Mouse (Mus musculus) adrenal gland, adult (tissue): ENCODE measurements around the gene Src.

ENCODE experiments used
- DNase-seq, 2 experiments: peaks; one replicate each; pipeline ENCODE4 v3.0.0; 2022 to 2023; ENCODE audit warnings: low spot score in 1 of 2; ENCODE audit not compliant: inconsistent age in 2 of 2

Gene Src

DNA sequence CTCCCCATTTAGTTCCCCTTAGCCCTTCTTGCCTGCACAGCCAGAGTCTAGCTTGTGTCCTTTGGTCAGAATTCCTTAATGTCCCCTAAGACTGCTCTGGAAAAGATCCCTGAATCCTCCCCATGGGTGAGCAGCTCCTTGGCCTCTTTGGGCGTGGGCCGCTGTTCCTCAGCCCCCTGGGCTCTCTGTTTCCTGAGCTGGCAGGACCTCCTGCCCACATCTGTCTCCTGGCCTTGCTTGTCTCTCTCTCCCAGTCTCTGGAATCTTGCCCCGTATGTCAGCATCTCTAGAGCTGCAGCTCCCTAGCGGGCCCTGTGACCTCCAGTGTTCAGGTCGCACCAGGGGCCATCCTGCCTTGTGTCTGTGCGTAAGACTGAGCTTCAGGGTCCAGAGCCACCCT, 101.2 kb downstream of the Src start:
- DNase-seq: peak in 1 of 2 experiments; percentile 31

GRCm38 (mm10) chr2:157520496-157520895, 102.3 kb downstream of the Src start:
- DNase-seq: peak in 1 of 2 experiments; percentile 66
